Mouse (Mus musculus) urinary bladder, adult 18-20 months (tissue): ENCODE measurements around the gene Acer2.

ENCODE experiments used
- DNase-seq, 2 experiments: peaks; one replicate each; pipeline ENCODE4 v3.0.0; 2022; ENCODE audit warnings: low spot score in 2 of 2, mixed read lengths in 2 of 2

The Acer2 gene

GRCm38 (mm10) chr4:86887879-86888278, 13.7 kb downstream of the Acer2 start:
- no peak for DNase-seq

DNA sequence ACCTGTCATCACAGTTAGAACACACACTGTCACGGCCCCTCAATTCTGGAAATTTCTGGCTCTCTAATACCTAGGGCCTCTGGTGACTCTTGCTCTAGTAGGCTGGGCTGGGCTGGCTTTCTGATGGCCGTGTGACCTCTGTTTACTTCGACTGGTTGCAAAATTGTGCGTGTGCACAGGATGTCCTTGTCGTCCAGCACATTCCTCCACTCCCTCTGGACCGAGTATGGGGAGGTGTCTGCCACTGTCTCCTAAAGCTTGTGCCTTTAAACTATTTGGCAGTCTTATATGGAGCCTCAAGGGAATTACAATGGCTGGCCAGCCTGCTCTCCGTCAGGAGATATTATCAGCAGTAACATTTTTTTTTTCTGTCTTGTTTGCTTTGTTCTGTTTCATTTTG, 23.2 kb downstream of the Acer2 start:
- DNase-seq, result no peak

DNA sequence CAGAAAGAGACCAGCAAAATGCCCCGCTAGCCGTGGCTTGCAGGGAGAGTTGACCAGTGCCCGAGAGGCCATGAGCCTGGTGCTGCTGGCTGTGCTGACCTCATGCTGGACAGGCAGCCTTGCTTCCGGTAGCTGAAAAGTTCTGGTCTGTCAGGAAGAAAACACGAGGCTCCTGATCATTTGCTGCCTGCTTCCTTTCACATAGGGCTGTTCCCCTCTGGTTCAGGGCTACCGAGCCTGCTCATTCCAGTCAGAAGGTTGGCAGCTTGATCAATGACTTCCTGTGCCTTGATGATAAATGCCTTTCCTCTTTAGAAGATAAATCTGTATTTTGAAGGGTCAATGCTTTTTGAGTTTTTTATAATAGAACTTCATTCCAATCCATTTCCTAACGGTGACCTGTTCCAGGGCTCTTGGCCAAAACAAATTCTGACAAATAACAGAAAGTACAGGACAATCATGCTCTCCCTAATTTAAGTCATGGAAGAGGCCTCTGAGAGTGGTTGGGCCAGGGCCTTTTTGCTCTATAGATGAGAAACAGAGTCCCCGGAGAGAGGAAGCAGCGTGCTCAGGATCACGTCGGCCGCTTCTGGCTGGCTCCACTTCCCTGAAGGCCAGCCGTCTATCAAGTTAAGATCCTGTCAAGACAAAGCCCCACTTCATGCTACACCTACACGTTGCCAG, 24.7 kb downstream of the Acer2 start:
- DNase-seq, result no peak

DNA sequence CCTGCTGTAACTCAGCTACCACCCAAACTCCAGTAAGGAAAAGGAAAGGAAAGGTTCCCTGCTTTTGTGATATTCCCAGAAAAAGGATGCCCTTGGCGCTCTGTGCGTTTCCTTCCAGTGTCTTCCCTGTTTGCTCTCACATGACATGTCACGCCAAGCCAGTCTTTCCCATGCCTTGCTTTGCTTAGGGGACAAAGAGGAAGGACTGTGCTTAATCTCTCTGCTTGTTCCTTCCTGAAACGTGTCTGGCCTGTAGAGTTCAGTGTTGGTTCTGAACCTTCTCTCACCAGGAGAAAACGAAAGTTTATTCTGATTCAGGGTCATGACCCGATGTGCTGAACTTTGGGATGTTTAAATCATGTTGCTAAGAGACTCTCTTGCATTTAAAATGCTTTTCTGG, 28.2 kb downstream of the Acer2 start:
- DNase-seq, result no peak

DNA sequence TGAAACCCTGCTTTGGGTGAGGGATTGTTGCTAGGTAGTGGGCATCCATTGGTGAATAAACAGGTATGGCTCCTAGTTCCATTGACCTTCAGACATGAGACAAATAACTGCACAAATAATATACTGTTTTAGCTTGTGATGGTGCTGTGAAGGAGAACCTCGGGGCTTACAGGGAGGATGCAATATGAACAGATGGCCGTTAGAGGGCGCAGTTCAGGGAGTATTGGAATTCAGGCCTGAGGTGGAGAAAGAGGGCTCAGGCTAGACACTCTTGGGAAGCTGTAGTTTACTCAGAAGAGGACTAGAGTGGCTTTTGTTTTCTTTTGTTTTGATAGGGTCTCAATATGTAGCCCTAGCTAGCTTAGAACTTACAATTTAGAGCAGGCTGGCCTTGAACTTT, 30.8 kb downstream of the Acer2 start:
- DNase-seq, result no peak

DNA sequence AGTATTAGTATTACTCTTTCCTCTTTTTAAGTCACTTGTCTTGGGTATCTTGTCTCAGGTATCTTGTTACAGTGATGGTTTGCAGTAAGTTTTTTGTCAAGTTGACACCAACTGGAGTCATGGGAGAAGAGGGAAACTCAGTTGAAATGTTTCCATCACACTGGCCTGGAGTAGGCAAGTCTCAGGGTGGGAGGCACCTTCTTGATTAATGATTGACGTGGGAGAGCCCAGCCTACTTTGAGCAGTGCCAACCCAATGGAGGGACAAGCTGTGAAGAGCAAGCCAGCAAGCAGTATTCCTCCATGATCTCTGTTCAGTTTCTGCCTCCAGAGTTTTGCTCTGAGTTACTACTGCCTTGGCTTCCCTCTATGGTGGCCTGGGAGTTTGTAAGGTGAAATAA, 31.7 kb downstream of the Acer2 start:
- DNase-seq, result no peak

DNA sequence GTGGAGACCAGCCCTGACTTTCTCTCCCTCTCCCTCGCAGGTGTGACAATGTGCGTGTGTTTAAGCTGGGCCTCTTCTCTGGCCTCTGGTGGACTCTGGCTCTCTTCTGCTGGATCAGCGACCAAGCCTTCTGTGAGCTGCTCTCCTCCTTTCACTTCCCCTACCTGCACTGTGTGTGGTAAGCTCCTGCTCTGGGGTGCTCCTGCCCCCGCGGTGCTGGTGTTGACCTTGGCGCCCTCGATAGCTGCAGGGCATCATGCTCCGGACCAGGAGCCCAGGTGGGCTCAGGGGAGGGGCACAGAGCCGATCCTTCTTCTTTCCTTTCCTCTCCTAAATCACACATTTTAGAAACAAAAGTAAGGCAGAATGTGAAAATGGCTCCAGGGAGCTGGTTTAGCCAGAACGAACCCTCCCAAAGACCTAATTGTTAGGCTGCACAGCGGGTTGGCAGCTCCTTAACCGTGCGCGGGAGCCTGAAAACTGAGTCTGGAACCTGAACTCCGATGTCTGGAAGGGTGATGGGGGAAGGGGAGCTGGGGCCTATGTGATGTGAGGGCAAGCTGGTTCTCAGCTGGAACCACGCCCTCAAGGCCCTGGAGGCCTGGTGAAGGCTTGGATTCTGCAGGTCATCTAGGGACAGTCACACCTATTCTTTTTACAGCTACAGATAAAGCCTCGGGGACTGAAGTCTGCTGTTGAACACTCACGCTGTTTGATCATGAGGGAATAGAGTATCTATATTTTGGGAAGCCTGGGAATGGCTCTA, 37.6 kb downstream of the Acer2 start:
- DNase-seq, result no peak

GRCm38 (mm10) chr4:86912757-86913156, 38.6 kb downstream of the Acer2 start:
- no peak for DNase-seq

- DNase-seq, result no peak
These were observed 41.9 kb downstream of the Acer2 start for GRCm38 (mm10) chr4:86916062-86916461.

- no peak for DNase-seq
These were observed 49.4 kb downstream of the Acer2 start for GRCm38 (mm10) chr4:86923476-86924055.

DNA sequence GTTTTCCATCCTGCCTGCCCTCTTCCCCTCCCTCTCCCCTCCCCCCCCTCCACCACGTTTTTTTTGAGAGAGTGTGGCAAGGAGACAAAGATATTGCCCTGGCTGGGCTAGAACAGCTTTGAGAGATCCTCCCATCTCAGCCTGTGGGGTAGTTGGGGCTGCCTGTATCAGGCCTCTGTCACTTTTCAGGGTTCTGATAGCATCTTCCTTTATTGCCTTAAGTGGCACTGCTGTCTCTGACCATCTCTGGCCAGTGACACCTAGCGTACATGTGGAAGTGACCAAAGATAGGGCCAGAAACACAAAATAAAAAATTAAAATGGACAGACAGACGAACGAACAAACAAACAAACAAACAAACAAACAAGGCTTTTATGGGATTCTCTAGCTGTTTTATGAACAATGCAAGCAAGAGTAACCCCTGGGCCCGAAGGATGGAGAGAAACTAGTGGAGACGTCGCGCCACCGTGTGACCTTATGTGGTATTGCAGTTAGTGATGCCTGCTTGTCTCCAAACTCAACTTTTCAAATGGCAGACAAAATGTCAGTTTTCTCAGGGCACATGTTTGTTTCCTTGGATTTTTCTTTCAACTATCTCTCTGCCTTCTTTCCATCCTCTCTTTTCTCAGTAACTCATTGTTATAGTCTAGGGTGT, 50.7 kb downstream of the Acer2 start:
- peak; percentile 41 to 63 for DNase-seq

- DNase-seq, result no peak
These were observed 52.8 kb downstream of the Acer2 start for GRCm38 (mm10) chr4:86926997-86927396.

DNA sequence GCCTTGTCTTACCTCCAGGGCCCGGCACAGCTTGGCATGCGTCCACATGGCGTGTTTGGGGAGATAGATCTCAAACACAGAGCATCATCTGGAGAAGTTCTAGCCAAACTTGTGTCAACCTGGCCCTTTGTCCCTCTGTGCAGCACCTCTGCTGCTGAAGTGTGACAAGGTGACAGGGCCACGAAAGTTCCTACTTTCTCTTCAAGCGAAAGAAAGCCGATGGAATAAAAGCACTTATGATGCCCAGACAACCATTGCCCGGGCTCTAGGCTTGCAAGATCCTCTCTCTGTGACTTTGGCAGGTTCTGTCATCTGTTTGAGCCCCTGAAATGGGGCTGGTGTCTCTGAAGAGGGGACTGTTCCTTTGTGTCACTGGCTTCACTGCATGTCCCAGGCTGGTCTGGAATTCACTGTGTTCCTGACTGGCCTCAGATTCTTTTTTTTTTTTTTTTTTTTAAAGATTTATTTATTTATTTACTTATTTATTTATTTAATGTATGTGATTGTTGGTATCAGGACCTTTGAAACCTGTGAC, 56.0 kb downstream of the Acer2 start:
- DNase-seq, result no peak

DNA sequence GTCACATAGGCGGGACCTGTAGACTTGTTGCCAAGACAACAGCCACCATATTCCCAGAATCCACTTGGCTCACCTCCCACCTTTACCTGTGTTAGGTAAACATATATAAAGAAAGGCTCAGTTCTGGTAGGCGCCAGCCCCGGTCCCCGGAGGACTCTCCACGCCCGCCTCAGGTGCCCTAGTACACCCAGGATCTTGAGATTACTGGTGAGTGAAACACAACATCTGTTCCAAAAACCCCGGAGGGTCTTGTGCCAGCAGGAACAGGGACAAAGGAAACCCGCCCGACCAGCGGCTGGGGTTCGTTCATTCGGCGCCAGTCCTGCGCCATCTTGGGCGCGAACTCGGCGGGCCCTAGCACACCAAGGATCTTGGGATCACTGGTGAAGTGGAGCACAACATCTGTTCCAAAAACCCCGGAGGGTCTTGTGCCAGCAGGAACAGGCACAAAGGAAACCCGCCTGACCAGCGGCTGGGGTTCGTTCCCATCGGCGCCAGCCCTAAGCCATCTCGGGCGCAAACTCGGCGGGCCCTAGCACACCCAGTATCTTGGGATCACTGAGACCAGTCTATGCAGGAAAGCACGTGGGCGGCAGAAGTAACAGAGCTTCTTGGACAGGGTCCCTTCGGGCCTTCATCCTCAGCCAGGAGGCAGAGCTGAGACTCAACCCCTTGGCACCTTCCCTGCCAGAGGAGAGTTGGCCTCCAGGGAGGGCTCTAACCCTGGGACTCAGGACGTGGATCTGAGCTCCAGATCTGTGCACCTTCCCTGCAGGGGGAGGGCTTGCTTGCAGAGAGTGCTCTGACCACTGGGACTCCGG, 56.6 kb downstream of the Acer2 start:
- peak in 1 of 2 experiments; percentile 51 for DNase-seq

GRCm38 (mm10) chr4:86933026-86933425, 58.8 kb downstream of the Acer2 start:
- no peak for DNase-seq

DNA sequence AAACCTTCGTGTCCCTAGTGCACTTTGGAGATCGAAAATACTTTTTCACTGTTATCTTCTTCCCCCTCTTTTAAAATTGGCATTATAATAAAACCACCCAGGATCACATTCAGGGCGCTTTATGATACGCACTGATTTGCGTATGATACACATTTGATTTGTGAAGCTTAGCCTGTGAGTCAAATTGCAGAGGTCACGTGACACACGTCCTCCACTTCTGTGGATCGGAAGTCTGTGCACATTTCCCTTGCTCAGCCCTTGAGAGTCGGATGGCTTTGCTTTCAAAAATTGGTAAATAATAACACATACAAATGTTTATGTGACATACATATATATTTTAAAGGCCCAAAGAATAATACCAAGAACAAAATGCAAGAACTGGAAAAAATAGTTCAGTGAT, 62.0 kb downstream of the Acer2 start:
- no peak for DNase-seq

GRCm38 (mm10) chr4:86936706-86937105, 62.5 kb downstream of the Acer2 start:
- no peak for DNase-seq

- DNase-seq, result no peak
These were observed 68.5 kb downstream of the Acer2 start for GRCm38 (mm10) chr4:86942656-86943055.

GRCm38 (mm10) chr4:86943296-86943695, 69.1 kb downstream of the Acer2 start:
- DNase-seq, result no peak

GRCm38 (mm10) chr4:86948794-86949193, 74.6 kb downstream of the Acer2 start:
- no peak for DNase-seq

GRCm38 (mm10) chr4:86953519-86953918, 79.3 kb downstream of the Acer2 start:
- no peak for DNase-seq
